Mouse (Mus musculus) cerebellum, postnatal 10 days (tissue): Measurements from ENCODE around the gene Ptcd1.
"Not testable (repeated sequence)": the region's sequence is repeated elsewhere in the genome, so short reads cannot be mapped to it uniquely, and the experiment has no call there.

Source experiments
- DNase-seq, 2 experiments: peaks; one replicate each; pipeline ENCODE4 v3.0.0; 2021; ENCODE audit warnings: mixed read lengths in 2 of 2

Ptcd1 gene

GRCm38 (mm10) chr5:145166536-145167305, at the start of gene Ptcd1, which contains the start of gene Cpsf4:
TSS of gene Ptcd1 (minus strand) at chr5:145167108.
TSS of gene Cpsf4 (plus strand) at chr5:145167213.
- peak; percentile 95 to 99 for DNase-seq

- DNase-seq: no peak
Measured at GRCm38 (mm10) chr5:145214679-145215078, 47.8 kb upstream of the Ptcd1 start.

GRCm38 (mm10) chr5:145213505-145213904, 46.6 kb upstream of the Ptcd1 start:
- no peak for DNase-seq

GRCm38 (mm10) chr5:145212216-145212615, 45.3 kb upstream of the Ptcd1 start:
- DNase-seq: no peak

DNA sequence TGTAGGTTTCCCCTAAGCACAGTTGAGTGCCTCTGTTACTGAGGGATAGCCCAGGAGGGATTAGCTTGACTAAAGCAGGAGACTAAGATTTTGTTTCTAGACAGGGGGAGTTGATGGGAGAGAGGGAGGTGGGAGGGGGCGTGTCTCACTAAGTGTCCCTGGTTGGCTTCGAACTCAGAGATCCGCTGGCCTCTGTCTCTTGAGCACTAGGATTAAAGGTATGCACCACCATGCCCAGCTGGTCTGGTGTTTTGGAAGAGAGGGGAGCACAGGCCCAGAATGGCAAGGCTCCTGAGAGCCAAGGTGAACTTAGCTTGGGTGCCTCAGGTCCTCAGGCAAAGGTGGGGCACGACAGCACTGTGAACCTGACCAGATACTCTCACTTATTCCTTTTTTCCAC, 44.4 kb upstream of the Ptcd1 start:
- no peak for DNase-seq

- not testable (repeated sequence) for DNase-seq
Measured at GRCm38 (mm10) chr5:145208391-145208790, 41.5 kb upstream of the Ptcd1 start.

DNA sequence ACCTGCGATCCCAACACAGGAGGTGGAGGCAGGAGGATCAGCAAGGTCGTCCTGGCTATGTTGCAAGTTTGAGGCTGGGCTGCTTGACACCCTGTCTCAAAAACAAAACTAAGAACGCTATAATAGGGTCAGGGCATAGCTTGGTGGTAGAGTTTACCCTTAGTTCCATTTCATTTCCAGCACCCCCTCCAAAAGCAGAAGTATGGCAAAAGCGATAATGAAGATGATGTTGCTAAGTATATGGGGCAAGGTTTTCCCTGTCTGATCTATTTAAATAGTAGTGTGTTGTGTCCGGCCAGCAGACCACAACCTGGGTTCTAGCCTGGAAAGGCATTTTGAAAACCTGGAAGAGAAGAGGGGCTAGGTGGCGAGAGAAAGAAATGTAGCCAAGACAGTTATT, 41.0 kb upstream of the Ptcd1 start:
- no peak for DNase-seq

DNA sequence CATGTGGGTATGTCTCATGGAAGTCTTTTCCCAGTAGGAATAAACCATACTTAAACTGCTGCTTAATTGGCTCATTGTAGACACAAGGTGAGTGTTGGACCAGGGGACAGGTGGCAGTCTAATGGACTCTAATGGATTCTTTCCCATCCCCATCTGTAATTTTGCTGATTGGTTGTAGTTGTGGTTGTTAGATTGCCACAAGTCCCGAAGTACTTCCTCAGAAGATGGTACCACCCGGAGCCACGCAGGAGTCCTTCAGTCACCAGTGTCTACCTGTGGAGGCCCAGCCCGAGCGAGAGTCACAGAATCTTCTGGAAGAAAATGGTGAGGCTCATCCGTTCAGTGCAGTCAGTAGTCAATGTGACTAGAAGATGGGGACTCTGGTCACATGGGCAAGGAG, 40.5 kb upstream of the Ptcd1 start:
- no peak for DNase-seq

DNA sequence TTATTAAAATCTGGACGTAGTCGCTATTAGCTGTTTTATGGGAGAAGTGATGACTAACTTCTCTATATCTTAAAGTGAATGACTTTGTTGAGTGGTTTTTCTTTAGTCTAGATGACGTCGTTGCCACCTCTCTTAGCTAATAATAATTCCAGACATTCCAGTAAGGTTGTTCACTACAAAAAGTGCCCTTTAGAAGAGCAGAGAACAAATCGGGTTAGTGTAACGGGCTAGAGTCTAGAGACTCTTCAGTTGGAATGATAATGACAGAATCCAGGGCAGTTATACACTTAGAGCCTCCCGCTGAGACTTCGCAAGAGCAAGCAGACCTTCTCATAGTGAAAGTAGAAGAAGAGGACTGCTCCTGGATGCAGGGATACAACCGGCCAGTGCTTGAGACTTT, 38.1 kb upstream of the Ptcd1 start:
- peak in 1 of 2 experiments; percentile 31 for DNase-seq

DNA sequence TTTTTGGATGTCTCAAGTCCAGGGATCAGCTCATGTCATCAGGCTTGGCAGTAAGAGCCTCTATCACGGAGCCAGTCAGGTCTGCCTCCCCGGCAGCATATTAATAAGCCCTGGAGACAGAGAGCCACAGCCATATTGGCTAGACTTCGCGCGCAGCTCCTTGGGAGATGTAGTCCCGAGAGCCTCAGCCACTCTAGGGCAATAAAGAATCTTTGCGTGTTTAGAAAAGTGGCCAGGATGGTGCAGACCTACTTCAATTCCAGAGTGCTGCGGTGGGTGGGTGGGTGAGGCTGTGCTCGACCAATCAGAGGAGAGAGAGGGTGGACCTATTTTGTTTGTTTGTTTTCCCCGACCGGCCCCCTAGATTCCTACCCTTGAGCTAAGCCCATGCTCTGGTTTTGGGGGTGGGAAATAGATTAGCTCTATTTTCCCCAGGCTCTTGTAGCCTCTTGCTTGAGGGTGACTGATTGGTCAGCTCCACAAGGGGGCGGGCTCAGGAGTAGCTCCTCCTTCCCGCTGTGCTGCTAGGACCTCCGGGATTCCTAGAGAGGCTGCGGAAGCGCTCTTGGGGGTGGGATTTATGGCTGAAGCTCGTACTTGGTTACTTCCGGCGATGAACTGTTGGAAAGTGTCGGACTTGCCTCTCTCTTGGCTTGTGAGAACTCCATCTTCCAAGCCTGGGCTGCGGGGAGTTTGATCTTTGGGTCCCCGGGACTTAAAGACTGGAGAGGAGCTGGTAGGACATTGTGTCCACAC, 37.2 kb upstream of the Ptcd1 start, which contains the start of gene Zkscan5:
TSS of gene Zkscan5 (plus strand) at position 627 of the 756 bp plus-strand sequence.
- peak; percentile 99 for DNase-seq

- no peak for DNase-seq
Measured at GRCm38 (mm10) chr5:145202446-145202845, 35.5 kb upstream of the Ptcd1 start.

DNA sequence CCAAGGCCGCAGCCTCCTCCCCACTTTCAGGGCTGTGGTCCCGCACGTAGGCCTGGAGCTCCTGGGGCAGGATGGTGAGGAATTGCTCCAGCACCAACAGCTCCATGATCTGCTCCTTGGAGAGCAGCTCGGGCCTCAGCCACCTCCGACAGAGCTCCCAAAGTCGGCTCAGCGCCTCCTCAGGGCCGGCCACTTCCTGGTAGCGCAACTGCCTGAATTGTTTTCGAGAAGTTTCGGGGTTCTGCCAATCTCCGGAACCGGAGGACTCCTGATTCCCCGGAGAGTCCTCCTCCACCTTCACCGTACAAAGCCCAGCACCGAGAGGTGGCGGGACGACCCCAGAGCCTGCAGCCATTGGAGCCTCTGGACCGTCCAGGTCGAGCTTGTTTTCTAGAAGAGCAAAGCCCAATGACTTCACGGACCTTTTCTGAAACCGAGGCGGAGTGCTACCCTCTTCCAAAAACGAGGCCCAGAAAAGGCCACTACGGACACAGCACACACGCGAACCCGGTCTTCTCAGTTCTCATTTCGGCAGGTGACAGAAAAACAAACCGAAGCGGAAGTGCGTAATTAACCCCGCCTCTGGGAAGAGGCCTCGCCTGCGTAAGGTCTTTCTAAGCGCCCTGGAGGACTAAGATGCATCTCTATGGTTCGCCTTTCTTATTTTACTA, 34.5 kb upstream of the Ptcd1 start, which contains the start of gene Zkscan14:
TSS of gene Zkscan14 (minus strand) at position 548 of the 671 bp plus-strand sequence.
- peak; percentile 82 to 84 for DNase-seq

DNA sequence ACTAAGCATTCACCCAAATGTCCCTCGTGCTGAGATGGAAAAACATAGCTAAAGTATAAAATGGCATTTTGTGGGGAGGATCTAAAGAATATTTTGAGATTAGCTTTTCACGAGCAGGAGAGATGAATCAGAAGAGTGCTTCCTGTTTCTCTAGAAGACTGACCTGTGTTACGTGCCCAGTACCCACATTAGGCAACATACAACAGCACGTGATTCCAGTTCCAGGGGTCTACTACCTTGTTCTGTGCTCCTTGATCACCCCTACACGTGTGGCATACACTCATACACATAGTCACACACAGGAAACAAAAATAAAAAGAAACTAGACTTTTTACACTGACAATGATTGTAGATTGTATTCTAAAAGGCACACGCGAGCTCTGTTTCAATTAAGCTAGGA, 33.5 kb upstream of the Ptcd1 start:
- DNase-seq: no peak

DNA sequence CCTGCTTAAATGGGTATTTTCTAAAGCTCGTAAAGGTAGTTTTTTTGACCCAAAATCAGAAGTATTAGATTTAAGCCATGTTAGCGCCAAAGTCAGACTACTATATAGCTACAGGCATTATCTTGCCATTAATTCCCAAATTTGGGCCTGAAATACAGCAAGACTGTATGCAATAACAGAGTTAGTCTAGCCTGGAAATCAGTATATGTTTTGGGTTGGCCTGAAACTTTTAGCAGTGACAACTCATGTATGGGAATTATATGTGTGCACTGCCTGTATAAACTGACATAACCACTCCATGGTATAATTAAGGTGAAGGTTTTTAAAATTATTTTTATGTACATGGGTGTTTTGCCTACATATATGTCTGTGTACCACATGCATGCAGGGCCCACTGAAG, 25.1 kb upstream of the Ptcd1 start, which contains the start of gene Atp5j2:
TSS of gene Atp5j2 (minus strand) at position 101 of the 400 bp plus-strand sequence.
- no peak for DNase-seq

DNA sequence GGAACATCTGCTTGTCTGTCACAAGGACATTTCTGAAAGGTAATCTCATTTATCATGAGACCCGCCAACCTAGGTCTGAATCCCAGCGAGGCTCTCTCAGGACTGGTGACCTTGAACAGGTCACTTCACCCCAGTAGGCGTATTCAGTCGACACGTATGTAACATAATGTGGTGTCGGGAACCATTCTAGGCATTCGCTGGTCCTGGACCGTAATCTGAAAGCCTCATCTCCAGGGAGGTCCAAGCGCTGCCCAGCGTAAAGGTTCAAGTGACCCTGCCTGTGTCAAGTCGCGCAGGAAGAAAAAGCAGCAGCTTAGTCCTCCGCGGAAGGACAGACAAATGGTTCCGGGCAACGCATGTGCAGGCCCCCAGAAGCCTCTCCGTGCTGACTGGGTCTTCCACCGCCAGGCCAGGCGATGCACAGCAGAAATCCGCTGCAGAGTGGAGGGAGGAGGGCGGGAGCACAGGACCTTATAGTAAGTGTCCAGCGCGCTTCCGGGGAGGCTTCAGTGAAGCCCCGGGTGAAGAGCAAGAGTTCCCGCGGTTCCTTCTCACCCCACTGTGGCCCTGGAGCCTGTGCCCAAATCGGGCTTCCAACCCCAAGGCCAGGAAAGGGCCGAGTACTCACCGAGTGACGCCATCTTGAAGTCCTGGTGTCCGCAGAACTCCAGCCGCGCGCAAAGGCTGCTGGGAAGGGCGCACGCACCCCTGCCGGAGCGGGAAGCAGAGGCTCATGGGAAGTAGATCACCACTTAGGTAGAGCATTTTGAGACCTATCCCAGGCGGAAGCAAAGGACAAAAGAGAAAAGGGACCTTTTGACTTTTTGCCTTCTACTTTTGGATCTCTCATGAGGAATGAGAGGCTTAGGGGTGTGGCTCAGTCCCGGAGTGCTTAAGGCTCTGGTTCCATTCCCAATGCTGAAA, 24.2 kb upstream of the Ptcd1 start:
- peak; percentile 95 to 97 for DNase-seq

- no peak for DNase-seq
Measured at GRCm38 (mm10) chr5:145190373-145190772, 23.5 kb upstream of the Ptcd1 start.

- DNase-seq: no peak
Measured at GRCm38 (mm10) chr5:145189416-145189815, 22.5 kb upstream of the Ptcd1 start.

DNA sequence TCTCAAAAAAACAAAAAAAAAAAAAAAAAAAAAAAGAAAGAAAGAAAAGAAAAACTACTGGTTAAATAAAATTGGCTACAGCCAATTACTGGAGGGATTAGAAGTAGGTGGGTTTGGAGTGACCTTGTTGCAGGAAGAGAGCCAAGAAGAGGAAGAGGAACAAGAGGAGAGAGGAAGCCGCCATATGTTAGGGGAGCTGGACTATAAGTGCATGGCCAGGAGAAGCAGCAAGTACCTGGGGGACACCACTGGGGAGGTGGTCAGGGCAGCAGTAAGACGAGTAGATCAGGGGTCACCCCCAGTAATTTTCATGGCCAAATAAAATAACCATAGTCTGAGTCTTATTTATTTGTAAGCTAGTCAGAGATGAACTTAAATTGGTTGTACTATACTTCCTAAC, 18.3 kb upstream of the Ptcd1 start:
- no peak for DNase-seq

DNA sequence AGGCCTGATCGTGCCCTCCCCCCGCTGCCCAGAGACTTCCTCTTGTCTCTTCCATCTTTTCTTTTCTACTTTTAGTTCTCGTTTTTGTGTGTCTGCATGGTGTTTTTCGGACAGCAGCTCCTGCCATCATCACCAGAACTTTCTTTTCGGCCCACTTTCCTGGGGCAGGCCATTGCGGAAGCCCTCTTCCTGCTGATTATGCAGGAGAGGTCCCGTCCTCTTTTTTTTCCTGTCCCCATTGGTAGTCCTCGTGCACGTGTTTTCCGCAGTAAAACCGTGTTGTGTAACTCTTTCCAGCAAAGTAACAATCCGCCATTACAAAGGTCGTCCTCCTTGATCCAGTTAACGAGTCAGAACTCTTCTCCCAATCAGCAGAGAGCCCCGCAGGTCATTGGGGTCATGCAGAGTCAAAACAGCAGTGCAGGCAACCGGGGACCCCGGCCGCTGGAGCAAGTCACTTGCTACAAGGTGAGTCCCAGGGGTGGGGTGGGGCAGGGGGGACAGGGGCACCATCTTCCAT, 11.6 kb upstream of the Ptcd1 start:
- no peak for DNase-seq

DNA sequence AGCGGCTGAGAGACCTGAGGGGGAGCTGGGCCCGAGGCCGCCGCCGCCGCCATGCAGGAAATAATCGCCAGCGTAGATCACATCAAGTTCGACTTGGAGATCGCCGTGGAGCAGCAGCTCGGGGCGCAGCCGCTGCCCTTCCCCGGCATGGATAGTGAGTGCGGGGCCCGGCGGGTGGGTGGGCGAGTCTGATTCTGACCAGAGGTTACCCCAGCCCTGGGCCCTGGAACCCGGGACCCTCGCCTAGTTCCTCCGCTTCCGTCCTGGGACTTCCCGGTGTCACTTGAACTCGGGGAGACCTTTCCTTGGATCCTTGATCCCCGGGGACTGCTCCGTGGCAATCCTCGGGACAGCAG, 376 bp upstream of the Ptcd1 start:
- DNase-seq: no peak

DNA sequence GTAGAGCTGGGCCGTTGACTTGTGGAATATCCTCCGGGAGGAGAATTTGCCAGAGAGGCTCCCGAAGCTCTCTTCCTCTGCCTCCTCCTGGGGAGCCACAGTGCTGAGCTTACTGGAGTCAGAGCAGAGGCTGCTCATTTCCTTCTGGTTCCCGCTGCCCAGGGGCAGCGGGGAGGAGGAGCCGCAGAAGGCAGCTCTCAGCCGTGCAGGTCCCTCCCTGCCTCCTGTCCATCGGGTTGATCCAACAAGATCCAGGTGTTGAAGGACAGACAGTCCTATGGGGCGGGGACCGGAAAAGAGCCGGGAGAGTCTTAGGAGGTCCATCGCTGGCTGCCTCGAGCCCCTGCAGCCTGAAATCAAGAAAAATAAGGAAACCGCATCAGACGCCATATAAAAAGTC, 1.7 kb downstream of the Ptcd1 start:
- DNase-seq: no peak

GRCm38 (mm10) chr5:145164710-145165109, 2.2 kb downstream of the Ptcd1 start:
- no peak for DNase-seq
